Mouse (Mus musculus): Measurements from ENCODE around the gene Trp53rka.

The Trp53rka gene

DNA sequence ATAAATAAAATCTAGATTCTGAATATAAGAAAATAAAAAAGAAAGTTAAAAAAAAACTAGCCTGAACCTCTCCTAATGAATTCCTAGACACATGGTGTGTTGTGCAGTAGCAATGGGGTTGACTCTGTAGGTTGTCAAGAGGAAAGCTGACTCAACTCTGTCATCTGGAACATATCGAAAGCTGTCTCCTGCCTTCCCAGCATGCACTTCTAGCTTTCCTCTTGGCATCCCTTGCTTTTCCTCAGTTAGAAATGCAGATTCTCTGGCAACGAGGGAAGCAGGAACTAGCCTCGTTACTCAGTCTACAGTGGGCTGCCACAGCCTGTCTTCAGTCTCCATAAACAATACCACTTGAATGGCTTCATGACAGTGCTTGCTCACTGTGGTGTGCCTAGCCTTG lies 7.3 kb downstream of the Trp53rka start:
- DNase-seq, result no peak

DNA sequence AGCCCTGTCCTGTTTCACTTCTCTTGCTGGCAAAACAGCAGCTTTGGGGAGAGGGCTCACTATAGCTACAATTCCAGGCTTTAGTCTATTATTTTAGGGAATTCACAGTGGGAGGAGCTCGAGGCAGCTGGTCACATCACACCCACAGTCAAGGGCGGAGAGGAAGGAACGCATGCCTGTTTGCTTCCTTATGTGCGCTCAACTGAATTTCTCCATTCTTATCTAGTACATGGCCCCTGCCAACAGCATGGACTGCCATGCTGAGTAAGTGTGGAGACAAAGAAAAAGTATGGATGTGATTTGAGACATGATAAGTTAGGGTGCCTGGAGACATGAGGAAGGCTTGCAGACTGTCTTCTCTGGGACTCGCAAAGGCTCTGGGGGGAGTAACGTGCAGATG lies 9.0 kb downstream of the Trp53rka start:
- no peak for DNase-seq

DNA sequence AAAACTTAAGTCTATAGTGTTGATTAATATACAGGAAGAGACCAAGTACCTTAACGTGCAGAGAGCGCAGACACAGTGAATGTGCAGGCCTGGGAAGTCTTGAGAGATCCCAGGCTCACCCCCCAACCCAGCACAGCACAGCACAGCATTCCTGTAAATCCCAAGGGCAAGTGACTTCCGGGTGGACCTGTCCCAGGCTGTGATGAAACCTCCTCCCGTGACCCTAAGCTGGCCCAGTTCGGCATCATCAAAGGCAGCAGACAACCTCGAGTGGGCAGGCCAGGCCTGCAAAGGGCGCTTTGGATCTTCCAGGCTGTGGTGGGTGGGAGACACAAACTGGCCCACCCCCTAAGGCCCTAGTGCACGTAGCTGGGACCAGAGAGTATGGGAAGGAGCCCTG lies 11.1 kb downstream of the Trp53rka start:
- no peak for DNase-seq

DNA sequence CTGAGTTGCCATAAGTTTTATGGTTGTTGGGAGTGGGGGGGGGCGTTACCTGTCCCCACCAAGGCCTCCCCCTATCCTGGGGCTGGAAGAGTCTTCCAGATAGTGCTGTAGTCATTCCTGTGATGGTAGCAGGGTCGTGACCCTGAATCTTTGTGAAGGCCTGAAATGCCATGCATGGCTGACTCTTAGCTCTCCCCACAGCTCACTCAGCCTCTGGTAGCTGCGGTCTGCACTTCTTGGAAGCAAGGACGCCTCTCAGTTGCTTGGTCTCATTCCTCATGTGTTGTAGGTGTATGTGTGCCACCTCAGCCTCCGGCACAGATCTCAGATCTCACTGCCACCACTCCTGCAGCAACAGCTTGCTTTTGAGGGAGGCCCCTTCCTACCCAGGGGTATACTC lies 17.3 kb downstream of the Trp53rka start:
- no peak for DNase-seq

DNA sequence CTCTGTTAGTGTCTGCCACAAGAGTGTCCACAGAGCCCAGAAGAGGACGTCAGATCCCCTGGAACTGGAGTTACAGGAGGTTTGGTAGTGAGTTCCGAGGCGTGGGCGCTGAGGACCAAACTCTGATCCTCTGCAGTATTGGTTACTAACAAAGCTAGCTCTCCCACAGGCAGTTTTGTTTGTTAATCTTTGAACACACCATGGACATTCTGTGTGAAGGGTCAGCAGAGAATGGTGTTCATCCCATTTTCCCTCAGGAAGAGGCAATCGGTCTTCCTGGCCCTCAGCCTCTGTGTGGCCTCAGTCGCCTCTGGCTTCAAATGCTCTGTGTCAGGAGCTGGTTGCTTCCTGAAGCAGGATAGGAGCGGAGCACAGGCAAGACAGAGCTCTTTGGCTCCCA lies 17.7 kb downstream of the Trp53rka start:
- DNase-seq, result no peak

DNA sequence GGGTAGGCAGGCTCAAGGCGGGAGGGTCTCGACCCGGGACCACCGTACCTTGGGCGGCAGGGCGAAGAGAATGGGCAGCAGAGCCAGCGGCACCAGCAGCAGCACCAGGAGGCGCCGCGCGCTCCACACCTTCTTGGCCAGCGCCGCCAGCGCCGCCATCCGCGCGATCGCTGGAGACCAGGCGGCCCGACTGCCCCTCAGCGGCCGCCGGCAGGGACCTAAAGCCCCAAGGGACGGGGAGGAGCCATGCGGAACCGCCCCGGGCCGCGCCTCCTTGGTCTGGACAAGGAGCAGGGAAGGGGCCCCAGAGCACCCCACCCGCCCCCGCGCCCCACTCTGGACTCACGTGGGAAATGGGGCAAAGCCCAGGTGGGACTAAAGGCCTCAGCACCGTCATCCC lies 20.1 kb downstream of the Trp53rka start, which contains the start of gene Slc13a3:
Gene Slc13a3, minus strand, starts transcription at position 228 of the 400 bp plus-strand sequence.
- DNase-seq, result peak; percentile 62 to 75

DNA sequence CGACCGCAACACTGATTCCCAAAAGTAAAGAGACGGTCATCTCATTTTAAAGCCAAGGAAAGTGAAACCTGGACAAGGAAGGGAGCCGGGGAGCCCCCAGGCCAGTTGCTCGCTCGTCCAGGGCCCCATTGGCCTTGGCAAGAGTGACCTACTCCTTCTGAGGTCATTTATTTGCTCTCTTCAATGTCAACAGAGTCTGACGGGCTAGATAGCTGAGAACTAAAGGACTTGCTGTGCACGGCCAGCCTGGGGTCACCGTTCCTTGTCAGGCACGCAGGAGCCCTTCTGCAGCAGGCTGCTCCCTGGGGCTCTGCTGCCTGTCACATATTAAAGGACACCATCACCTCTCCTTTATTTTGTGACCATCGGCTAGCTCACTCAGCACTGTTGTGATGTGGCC lies 21.2 kb downstream of the Trp53rka start:
- no peak for DNase-seq

DNA sequence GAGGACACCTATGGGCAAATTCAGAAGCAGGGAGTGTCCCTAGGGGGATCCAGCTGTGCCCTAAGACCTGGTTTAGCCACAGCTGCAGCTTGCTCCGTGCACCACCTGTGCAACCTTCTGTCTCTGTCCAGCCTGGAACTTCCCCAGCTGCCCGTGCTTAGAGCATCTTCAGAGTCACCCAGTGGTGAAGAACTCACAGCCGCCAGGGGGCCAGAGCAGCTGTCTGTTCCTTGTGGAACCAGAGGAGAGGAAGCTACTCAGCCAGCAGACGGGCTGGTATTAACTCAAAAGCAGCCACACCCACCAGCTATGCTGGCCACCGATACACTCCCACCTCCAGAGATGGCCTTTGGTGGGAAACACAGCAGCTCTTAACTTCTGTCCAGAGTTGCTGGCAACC lies 23.0 kb downstream of the Trp53rka start:
- DNase-seq, result peak; percentile 70 to 77

DNA sequence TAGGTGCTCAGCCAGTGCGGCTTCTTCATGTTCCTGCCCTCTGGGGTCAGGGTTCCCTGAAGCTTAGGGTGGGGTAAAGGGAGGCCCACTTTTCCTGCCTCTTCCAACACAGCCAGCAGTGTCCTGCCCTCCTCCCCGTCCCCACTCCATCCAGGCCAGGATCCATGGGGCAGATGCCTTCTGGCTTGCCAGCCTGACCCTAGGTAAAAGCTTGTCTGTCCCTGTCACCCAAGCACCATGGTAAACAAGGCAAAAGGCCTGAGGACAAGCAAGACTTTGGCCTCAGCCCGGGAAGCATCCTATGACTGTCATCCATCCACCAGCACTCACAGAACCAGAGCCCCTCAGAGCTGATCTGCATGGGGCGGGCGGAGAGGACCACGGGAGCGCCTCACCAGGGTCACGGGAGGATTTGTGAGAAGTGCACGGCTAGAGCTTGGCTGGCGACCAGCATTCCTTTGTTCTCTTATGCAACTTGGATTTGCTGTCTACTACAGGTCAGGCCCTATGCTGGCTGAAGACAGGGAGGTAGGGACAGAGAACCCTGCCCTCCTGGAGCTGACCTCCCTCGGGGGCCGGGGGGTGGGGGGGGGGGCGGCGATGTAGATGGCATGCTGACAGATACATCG lies 25.2 kb downstream of the Trp53rka start:
- peak; percentile 55 to 71 for DNase-seq

DNA sequence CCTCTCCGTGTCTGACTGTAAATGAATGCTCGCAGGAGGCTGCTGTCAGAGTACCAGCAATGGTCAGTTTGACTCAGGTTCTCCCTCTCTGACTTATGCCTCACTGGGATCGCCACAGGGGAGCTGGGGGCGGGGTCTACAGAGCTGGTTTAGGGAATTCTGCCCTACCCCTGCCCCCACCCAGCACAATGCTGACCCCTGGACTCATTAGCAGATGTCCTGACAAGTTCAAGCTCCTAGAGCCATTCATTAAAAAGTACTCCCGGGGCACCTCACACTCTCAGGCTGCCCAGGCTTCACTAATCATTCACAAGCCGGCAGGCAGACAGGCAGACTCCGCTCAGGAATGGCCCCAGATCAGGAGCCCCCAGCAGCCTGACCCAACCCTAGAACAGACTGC lies 33.5 kb downstream of the Trp53rka start:
- peak; percentile 73 to 87 for DNase-seq

DNA sequence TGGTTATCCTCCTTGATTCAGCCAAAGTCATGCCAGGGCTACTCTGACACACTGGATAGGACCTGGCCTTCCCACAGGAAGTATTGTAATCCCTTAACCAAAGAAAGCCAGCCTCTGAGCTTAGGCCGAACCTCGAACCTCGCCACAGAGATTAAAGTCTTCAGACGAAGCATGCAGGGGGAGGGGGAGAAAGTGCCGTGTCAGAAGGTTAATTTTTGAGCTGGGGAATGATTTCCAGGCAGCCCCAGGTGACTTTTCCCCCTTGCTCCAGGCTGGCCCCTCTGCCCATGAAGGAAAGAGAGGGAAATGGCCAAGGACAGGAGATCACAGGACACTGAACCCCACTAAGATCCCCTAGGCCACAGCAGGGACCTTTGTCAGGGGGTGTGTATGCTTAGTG lies 34.9 kb downstream of the Trp53rka start:
- peak; percentile 31 to 64 for DNase-seq

DNA sequence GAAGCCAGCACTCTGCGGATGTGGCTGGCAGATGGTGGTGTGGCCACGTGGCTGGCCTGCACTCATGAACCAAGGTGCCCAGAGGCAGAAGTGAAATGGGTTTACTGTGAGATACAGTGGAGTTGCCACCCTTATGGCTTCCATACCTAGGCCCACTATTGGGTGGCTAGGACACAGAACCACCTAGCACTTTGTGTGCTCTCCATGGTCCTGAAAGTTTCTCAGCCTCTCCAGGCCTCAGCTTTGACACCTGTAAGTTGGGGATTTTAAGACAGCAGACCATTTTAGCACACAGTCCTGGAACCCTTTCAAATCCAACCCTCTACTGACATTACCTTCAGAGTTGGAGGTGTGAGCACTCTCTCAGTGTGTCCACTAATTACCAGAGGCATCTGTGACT lies 36.4 kb downstream of the Trp53rka start:
- peak in 1 of 2 experiments; percentile 46 for DNase-seq

DNA sequence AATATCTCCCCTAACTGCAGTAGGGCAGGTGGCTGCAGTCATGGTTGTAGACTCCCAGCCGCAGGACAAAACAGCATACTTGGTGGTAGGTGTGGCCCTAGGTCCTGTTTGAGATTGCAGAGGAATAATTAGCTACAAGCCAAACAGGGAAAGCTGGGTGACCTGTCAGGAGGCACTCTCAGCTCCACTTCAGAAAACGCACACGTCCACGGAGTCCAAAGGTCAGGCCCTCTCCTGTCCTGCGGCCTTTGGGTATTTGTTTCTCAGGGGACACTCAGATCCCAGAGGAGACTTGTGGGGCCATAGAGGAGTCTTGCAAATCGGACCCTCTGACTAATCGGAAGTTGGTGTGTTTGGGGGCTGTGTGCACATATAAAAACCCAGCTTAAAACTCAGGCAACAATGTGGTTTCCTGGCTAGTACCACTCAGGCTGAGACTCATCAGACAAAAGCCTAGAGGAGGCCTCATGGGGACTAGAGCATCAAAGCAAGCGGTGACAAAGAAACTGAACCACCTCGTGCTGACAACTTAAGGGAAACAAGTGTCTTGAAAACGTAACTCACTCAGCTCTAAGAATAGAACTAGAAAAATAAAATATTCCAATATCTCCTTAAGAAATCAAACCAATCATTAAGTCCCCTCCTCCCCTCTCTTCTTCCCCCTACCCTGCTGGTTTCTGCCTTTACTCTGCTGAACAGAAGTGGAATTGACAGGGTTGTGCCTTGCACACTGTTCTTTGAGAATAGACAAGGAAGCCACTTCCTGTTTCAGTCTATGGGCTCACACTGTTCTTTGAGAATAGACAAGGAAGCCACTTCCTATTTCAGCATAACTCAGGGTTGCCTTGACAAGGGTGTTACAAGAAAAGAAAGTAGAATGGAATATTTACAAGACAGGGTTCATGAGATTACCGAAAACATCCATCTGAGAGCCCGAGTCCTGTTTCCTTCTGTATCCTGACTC lies 40.1 kb downstream of the Trp53rka start:
- DNase-seq, result no peak

DNA sequence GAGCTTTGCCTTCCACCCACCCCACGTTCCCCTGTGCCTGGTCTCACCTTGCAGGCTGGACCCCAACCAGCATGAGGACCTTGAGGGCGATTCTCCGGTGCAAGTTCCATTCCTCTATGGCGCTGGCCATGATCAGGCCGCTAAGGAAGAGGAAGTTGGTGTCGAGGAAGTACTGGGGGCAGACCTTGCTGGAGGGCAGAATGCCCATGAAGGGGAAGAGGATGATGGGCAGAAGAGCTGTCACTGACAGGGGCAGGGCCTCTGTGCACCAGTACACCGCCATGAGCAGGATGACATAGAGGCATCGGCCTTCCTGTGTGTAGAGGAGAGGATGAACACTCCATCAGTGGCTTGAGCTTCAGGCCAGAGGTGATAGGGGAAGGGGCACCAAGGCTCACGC lies 44.6 kb downstream of the Trp53rka start:
- no peak for DNase-seq

DNA sequence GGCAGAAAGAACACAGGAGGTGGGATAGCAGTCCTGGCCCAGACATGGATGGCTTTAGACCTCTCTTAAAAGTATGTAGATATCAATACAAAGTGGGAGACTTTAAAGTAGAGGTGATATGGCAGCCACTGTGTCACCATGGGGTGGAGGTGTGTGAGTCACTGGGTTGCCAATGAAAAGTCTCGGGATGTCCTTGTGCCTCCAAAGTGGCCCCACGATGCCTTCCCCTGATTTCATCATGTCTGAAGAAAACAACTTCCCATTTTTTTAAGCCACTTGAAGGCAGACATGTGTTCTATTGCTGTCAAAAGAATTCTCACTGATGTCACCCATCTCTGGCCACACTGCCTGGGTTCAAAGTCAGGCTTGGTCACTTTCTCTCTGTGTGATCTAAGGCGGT lies 48.3 kb downstream of the Trp53rka start:
- DNase-seq, result no peak

DNA sequence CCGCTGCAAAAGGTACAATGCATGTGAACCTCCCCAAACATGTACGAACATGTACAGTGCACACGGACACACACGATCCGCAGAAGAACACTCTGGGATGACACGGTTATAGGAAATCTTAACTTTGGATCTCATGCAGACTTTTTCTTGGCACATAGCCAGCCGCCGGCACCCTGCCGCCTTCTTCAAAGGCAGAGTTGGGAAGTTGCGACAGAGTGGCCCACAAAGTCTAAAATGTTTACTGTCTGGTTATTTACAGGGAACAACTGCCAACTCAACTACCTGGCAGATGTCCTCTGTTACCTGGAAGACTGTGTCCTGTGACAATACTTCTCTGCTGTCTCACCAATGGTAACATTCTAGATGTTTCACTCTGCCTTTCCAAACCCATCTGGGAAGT lies 50.1 kb downstream of the Trp53rka start:
- DNase-seq, result peak; percentile 40 to 42

DNA sequence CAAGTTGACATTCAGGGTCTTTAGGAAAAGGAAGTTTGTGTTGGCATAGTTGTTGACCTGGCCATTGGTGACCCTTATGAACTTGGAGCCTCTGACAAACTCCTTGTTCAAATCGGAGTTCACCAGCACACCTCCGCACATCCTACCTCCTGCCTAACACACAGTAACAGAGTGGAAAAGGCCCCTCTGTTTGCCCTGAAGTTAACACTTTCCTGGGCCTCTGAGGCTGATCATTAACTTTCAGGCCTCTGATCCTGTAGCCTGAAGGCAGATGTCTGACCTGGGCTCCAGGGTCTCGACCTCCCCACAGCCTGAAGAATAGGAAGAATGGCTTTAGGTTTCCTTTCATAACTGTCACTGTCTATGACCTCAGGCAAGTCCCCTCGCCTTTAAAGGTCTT lies 51.5 kb downstream of the Trp53rka start:
- no peak for DNase-seq
